In the genomic region with DNA sequence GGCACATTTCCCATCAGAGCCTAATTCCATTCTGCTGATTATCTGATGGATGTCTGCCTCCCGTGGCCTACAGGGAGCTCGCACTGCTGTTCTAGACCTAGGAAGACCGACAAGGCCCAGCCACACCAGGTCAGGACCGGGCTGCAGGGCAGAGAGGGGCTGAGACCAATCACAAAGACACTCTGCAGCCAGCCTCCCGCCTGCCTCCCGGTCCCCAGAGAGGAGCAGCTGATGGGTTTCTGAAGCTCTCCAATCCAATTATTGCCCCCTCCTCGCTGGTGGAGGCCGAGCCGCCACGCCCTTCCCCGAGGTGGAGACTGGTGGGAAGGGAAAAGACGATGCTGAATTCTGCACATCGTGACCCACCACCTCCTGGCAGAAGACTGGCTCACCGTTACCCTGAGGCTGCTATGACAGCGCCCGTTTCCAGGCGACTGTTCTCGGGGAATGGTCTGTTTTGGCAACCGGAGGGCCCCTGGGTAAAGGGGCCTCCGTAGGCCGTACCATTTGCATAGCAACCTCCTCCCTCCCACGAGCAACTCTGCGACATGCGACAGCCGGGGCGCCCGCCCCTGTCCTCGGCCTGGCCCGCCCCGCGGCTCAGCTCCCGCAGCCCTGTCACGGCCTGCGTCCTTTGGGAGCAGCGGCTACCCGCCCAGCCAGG, we compare ENCODE assay signal across 8 mouse cellular contexts. TPM values are rescaled to one million over a fixed set of nuclear protein-coding genes. Genes with fewer than 3 reads are reported as not detected.
A peak's percentile ranks its signal among the peaks of the same experiment; 100 is the strongest.
DNase-seq lines count a peak whose midpoint lies in the region; ATAC-seq and TF ChIP-seq lines count a peak whose summit lies in the region.

No protein-coding gene starts in this region.

- H3K9ac ChIP-seq in forebrain, postnatal 0 days, result peak overlapping the region; percentile 68
- peak overlapping the region; percentile 56 for H3K9ac ChIP-seq in neural tube, embryonic 14.5 days (replicated peaks; ENCODE audit: low read depth, low read length)

- H3K9me3 ChIP-seq in forebrain, postnatal 0 days (ENCODE audit: low read length), result no peaks in the 10 kb centered on the region
- no peaks in the 10 kb centered on the region for H3K9me3 ChIP-seq in neural tube, embryonic 14.5 days (ENCODE audit: control insufficient read depth, low read length)

- WGBS in forebrain, postnatal 0 days, result 2% methylated on average over 31 of the region's 36 CpGs
- WGBS in lung, adult 2 months, result 2% methylated on average over 36 of the region's 36 CpGs
- under 1% methylated on average over 33 of the region's 36 CpGs for WGBS in neural tube, embryonic 14.5 days

- TF ChIP-seq POLR2A in lung, adult 2 months (IDR thresholded peaks at IDR 0.05; ENCODE audit: borderline replicate concordance, extremely low read depth, low read depth, low read length), result peak; percentile 32; the same call in 1 of the 2 replicates

- peak; percentile 97 for DNase-seq in MN1 (ENCODE audit: low spot score)
- DNase-seq in cerebellum, adult 18-20 months, result peak; percentile 67
- peak; percentile 83 for DNase-seq in forebrain, postnatal 0 days
- DNase-seq in heart, postnatal 4 days, result peak; percentile 90
- peak; percentile 67 to 74 for DNase-seq in layer of hippocampus, adult 8-10 months (ENCODE audit: low spot score in 2 of 2)
- DNase-seq in lung, adult 2 months, result peak; percentile 69
- peak; percentile 70 for DNase-seq in testis, postnatal 14 days (ENCODE audit: low spot score)

- H3K4me1 ChIP-seq in forebrain, postnatal 0 days (ENCODE audit: insufficient read depth), result no peaks in the 10 kb centered on the region; the same call in 1 of the 2 replicates
- H3K4me1 ChIP-seq in lung, adult 2 months (ENCODE audit: control insufficient read depth, insufficient read depth, low read length), result peaks cover 12% of the 10 kb centered on the region
- H3K4me1 ChIP-seq in neural tube, embryonic 14.5 days (ENCODE audit: control insufficient read depth, insufficient read depth, low read length), result peaks cover 3% of the 10 kb centered on the region; the same call in 1 of the 2 replicates

- peak; percentile 9; the same call in 1 of the 2 replicates for TF ChIP-seq CTCF in forebrain, postnatal 0 days (IDR thresholded peaks at IDR 0.05; ENCODE audit: low read depth)
- no peak for TF ChIP-seq CTCF in lung, adult 2 months (IDR thresholded peaks at IDR 0.05; ENCODE audit: insufficient read depth, low read length)

- H3K36me3 ChIP-seq in forebrain, postnatal 0 days (ENCODE audit: insufficient read depth), result no peaks in the 10 kb centered on the region
- H3K36me3 ChIP-seq in neural tube, embryonic 14.5 days (ENCODE audit: control insufficient read depth, insufficient read depth, low read length), result no peaks in the 10 kb centered on the region

- ATAC-seq in forebrain, postnatal 0 days, result peak; percentile 96
- ATAC-seq in neural tube, embryonic 14.5 days (ENCODE audit: low read depth), result peak; percentile 93

- no peaks in the 10 kb centered on the region for H3K27me3 ChIP-seq in forebrain, postnatal 0 days (ENCODE audit: insufficient read depth, low read length)
- no peaks in the 10 kb centered on the region for H3K27me3 ChIP-seq in neural tube, embryonic 14.5 days (ENCODE audit: control insufficient read depth, insufficient read depth, low read length)

- H3K27ac ChIP-seq in forebrain, postnatal 0 days (ENCODE audit: low read depth, low read length), result peak overlapping the region; percentile 87
- H3K27ac ChIP-seq in neural tube, embryonic 14.5 days (ENCODE audit: low read depth, low read length), result peak overlapping the region; percentile 67

- peak overlapping the region; percentile 39 for H3K4me3 ChIP-seq in forebrain, postnatal 0 days (ENCODE audit: low read depth, low read length)
- peak overlapping the region; percentile 65 for H3K4me3 ChIP-seq in lung, adult 2 months (replicated peaks; ENCODE audit: extremely low read depth, low read depth, low read length)
- peak overlapping the region; percentile 22 for H3K4me3 ChIP-seq in neural tube, embryonic 14.5 days (ENCODE audit: low read depth, low read length)

- H3K4me2 ChIP-seq in forebrain, postnatal 0 days (ENCODE audit: low read depth), result peak overlapping the region; percentile 52
- H3K4me2 ChIP-seq in neural tube, embryonic 14.5 days (ENCODE audit: low read depth, low read length), result peak overlapping the region; percentile 51

RNA-seq across cellular contexts. Expression of a gene that starts 53.5 kb away (rescaled TPM):
- total RNA-seq in forebrain, postnatal 0 days (2014; rRNA removed), result 8.7 and 14.6 TPM in 2 replicates
- polyA plus RNA-seq in forebrain, postnatal 0 days (2015; fragmentation: Nextera tagmentation; extraction: Ambion mirVana), result 10.3 and 12.0 TPM in 2 replicates
- total RNA-seq in heart, postnatal 4 days (2021), result 10 to 100 TPM; 74.0 to 77.0 TPM
- total RNA-seq in layer of hippocampus, adult 8-10 months (2022), result 1 to 10 TPM; 2.6 to 3.8 (median 3.4) TPM
- 35.8 and 48.0 TPM in 2 replicates for polyA plus RNA-seq in lung, adult 2 months (2012; rRNA removed)
- 7.6 TPM in 2 replicates for polyA plus RNA-seq in neural tube, embryonic 14.5 days (2014; fragmentation: Nextera tagmentation; extraction: Ambion mirVana)

Comparison
In these comparisons a context has a peak if more than half of its experiments do, and no peak if none do; other contexts are left out.
1. Peak in every context shown above with its lines: DNase-seq, ATAC-seq, H3K4me3 ChIP-seq and H3K27ac ChIP-seq.